Mouse (Mus musculus) ovary, postnatal 14 days (tissue): ENCODE measurements at regions not wholly inside any gene's neighbourhood (a gene's known extent, or its start where the extent isn't known, plus 50 kb on each side); places are given as distances from the start of the nearest gene placed in this dataset.
A peak's percentile ranks its signal among the peaks of the same experiment; 100 is the strongest.
"Not testable (repeated sequence)": the region's sequence is repeated elsewhere in the genome, so short reads cannot be mapped to it uniquely, and the experiment has no call there.

ENCODE experiments used
- DNase-seq: peaks from one replicate; pipeline ENCODE4 v3.0.0; 2022; ENCODE audit warnings: low spot score

DNA sequence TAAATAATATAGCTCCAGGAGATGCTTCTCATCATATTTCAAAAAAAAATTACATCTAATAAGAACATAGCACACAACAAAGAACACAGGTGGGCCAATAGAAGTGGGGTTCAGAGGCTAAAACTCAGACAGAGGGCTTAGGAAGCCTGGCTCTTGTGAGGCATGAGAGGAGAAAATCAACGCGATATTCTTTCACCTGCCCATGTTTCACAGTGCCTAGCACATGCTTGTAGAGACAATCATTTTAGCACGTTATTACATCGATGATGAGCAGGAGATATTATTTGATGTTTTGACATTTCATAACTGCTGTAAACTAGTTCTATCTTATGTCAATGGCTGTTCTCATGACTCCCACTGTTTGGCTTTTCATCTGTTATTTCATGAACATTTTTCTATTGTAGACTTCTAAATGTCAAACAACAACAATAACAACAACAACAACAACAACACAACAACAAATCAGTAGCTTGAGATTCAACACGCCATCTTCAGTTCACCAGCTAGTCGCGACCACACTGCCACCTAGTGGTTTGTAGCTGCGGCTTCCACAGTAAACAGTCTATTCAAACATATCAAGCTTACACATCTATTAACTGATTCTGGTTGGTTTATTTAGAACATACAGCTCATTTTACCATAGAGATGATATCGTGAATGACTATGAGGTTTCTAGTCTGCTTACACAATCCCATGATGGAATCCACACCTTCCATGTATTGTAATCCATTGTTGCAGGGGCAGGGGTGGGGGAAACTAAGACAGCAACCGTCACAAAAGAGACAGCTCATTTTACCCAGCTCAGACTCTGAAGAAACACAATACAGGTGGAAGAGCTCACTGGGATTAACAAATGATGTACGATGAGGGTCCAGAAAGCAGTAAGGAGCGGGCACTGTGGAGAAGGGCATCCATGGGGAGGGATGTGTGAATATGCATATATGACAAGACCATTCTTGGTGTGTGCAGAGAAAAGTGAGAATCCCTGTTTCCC lies 60.5 kb upstream of the Tmem200a start:
- peak; percentile 22 for DNase-seq

DNA sequence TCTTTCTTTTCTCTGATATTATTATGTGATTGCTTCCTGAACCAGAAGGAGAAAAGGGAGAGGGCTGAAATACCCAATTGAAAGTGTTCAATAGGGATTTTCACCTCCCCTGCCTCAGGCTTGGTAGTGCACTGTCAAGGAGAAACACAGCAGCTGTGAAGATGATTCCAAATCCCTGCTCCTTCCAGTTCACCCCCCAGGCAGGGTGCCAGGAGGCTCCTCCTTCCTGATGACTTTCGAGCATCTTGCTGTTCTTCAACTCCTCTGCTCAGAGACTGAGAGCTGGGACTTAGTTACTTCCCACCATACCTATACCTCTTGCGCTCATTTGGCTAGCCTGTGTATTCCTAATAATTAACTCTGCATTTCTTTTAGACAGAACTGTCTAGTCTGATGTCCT lies 73.7 kb upstream of the Tmem200a start:
- no peak for DNase-seq

DNA sequence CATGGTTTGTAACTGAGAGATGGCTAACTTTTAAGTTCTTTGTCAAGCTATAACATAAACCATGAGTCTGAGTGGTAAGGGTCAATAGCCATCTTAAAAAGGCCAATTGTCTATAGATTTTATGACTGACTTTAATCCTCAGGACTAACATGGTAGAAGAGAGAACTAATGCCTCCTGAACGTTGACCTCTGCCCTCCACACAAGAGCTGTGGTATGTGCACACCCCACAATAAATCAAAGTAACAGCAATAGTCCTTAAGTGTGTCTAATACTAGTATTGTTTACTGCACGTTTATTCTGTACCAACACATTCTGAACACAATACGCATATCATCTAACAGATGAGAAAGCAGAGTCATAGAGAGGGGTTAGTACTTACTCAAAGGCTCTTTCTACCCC lies 70.7 kb upstream of the Samd3 start:
- no peak for DNase-seq

DNA sequence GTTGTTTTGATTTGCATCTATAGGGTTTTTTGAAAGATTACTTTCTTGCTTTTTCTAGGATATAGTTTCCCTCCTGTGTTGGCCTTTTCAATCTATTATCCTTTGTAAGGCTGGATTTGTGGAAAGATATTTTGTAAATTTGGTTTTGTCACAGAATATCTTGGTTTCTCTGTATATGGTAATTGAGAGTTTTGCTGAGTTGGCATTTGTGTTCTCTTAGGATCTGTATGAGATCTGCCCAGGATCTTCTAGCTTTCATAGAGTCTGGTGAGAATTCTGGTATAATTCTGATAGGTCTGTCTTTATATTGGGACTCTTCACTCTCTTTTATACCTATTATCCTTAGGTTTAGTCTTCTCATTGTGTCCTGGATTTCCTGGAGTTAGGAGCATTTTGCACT lies 68.4 kb upstream of the Samd3 start:
- not testable (repeated sequence) for DNase-seq

DNA sequence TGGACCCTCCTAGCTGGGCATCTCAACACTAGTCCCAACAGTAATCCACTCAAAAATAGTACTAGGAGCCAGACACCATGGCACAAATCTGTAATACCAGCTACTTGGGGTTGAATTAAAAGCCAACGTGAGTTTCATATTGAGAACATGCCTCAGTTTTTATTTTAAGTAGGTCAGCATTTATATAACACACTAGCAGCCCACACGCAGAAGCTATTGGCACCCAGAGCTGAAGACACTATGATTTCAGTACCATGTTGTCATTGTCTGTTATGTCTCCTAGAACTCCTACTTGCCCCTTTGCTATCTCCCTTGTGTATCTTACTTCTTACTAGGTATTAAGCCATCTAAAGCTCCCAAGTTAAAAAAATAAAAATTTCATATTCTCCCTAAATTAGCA lies 65.0 kb upstream of the Samd3 start:
- no peak for DNase-seq

DNA sequence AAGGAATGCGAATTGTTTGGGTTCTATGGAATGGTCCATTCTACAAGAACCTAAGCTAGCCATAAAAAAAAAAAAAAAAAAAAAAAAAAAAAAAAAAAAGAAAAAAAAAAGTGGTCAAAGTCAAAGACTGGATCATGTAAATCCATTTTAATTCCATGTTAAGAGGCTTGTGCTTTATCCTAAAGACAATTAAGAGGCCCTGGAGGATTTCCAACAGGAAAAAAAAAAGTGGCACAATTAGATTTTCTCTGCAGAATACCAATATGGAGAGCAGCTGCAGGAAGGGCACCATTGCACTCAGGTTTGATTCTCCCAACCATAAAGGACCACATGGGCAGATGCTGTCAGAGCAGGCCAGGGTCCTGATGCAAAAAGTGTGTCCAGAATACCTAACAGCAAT lies 51.9 kb upstream of the Samd3 start:
- no peak for DNase-seq

DNA sequence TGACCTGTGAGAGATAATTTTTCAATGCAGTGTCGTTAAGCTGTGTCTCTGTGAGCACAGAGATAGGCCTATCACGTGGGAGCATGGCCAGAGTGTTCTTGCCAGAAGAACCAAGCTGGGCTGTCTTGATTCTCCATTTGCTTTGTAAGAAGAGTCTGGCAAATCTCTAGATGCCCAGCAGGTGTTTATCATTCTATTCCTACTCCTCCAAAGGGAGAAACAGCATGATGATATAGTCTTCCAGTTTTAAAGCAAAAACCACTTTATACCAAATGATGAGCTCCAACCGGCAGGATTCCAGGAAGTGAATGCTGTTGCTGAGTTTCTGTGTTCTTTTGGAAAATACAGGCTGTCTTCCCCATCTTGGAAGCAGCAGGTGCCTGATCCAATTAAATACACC lies 51.2 kb upstream of the Samd3 start:
- DNase-seq, result no peak
